Mouse (Mus musculus): ENCODE results near the gene Il1rn. TPM values are rescaled to one million over a fixed set of nuclear protein-coding genes. Genes with fewer than 3 reads are reported as not detected.

Il1rn gene
- polyA plus RNA-seq, 1 experiment from 2014 or later, result 14.2 TPM

GRCm38 (mm10) chr2:24367030-24367894, 30.6 kb downstream of the Il1rn start, which contains the start of gene Psd4:
TSS of gene Psd4 (plus strand) at chr2:24367580.
- 1% methylated on average over 40 of the region's 47 CpGs for WGBS (ENCODE audit: insufficient replicate concordance)
- H3K27ac ChIP-seq (ENCODE audit: low read length), result no peak within 1 kb of the TSS

GRCm38 (mm10) chr2:24367895-24368261, 31.2 kb downstream of the Il1rn start:
- WGBS (ENCODE audit: insufficient replicate concordance), result 35% methylated on average over 4 of the region's 4 CpGs
- Histone ChIP-seq H3K4me2 (ENCODE audit: low read depth, low read length) (peak overlapping the region; percentile 71), H3K4me3 (ENCODE audit: low read depth, low read length) (peak overlapping the region; percentile 49), H3K9ac (ENCODE audit: low read depth, low read length) (peak overlapping the region; percentile 32), H3K9me3 (replicated peaks; ENCODE audit: control insufficient read depth, low read length) (no peaks in the 10 kb centered on the region), H3K36me3 (ENCODE audit: control insufficient read depth, insufficient read depth) (no peaks in the 10 kb centered on the region), H3K27me3 (ENCODE audit: control insufficient read depth, insufficient read depth, low read depth, low read length) (no peaks in the 10 kb centered on the region), H3K4me1 (ENCODE audit: control insufficient read depth, low read depth, low read length) (peaks cover 4% of the 10 kb centered on the region; the same call in 1 of the 2 replicates), H3K27ac (ENCODE audit: low read length) (no peak overlapping the region)
- ATAC-seq (ENCODE audit: low read depth), result no peak; the same call in 1 of the 2 replicates

More at GRCm38 (mm10) chr2:24367030-24367894, 30.6 kb downstream of the Il1rn start, which contains the start of gene Psd4:
- Histone ChIP-seq H3K4me2 (ENCODE audit: low read depth, low read length) (peak within 1 kb of the TSS; percentile 71), H3K9ac (ENCODE audit: low read depth, low read length) (peak within 1 kb of the TSS; percentile 32), H3K9me3 (replicated peaks; ENCODE audit: control insufficient read depth, low read length) (no peaks in the 10 kb centered on the region), H3K4me3 (ENCODE audit: low read depth, low read length) (peak within 1 kb of the TSS; percentile 49), H3K36me3 (ENCODE audit: control insufficient read depth, insufficient read depth) (no peaks in the 10 kb centered on the region), H3K27me3 (ENCODE audit: control insufficient read depth, insufficient read depth, low read depth, low read length) (no peaks in the 10 kb centered on the region), H3K4me1 (ENCODE audit: control insufficient read depth, low read depth, low read length) (peaks cover 4% of the 10 kb centered on the region; the same call in 1 of the 2 replicates)
- ATAC-seq (ENCODE audit: low read depth), result peak; percentile 92

GRCm38 (mm10) chr2:24378747-24379450, 42.2 kb downstream of the Il1rn start:
- H3K9me3 ChIP-seq (replicated peaks; ENCODE audit: control insufficient read depth, low read length), result no peaks in the 10 kb centered on the region
- 50% methylated on average over 5 of the region's 5 CpGs for WGBS (ENCODE audit: insufficient replicate concordance)
- no peaks in the 10 kb centered on the region for H3K36me3 ChIP-seq (ENCODE audit: control insufficient read depth, insufficient read depth)
- H3K27ac ChIP-seq (ENCODE audit: low read length), result no peak overlapping the region
- H3K9ac ChIP-seq (ENCODE audit: low read depth, low read length), result no peak overlapping the region
- H3K4me1 ChIP-seq (ENCODE audit: control insufficient read depth, low read depth, low read length), result peaks cover 8% of the 10 kb centered on the region
- H3K4me2 ChIP-seq (ENCODE audit: low read depth, low read length), result no peak overlapping the region
- H3K4me3 ChIP-seq (ENCODE audit: low read depth, low read length), result no peak overlapping the region
- H3K27me3 ChIP-seq (ENCODE audit: control insufficient read depth, insufficient read depth, low read depth, low read length), result no peaks in the 10 kb centered on the region
- ATAC-seq (ENCODE audit: low read depth), result peak; percentile 79

GRCm38 (mm10) chr2:24382456-24383230, 46.0 kb downstream of the Il1rn start:
- H3K9me3 ChIP-seq (replicated peaks; ENCODE audit: control insufficient read depth, low read length), result no peaks in the 10 kb centered on the region
- H3K4me3 ChIP-seq (ENCODE audit: low read depth, low read length), result no peak overlapping the region
- H3K27me3 ChIP-seq (ENCODE audit: control insufficient read depth, insufficient read depth, low read depth, low read length), result no peaks in the 10 kb centered on the region
- H3K4me2 ChIP-seq (ENCODE audit: low read depth, low read length), result no peak overlapping the region
- H3K27ac ChIP-seq (ENCODE audit: low read length), result peak overlapping the region; percentile 14; the same call in 1 of the 2 replicates
- no peak for ATAC-seq (ENCODE audit: low read depth)
- no peak overlapping the region for H3K9ac ChIP-seq (ENCODE audit: low read depth, low read length)
- H3K36me3 ChIP-seq (ENCODE audit: control insufficient read depth, insufficient read depth), result no peaks in the 10 kb centered on the region
- 40% methylated on average over 9 of the region's 9 CpGs for WGBS (ENCODE audit: insufficient replicate concordance)
- peaks cover 27% of the 10 kb centered on the region for H3K4me1 ChIP-seq (ENCODE audit: control insufficient read depth, low read depth, low read length)

- Histone ChIP-seq H3K27ac (ENCODE audit: low read length) (peak overlapping the region; percentile 44), H3K27me3 (ENCODE audit: control insufficient read depth, insufficient read depth, low read depth, low read length) (no peaks in the 10 kb centered on the region), H3K4me2 (ENCODE audit: low read depth, low read length) (no peak overlapping the region), H3K9ac (ENCODE audit: low read depth, low read length) (no peak overlapping the region), H3K36me3 (ENCODE audit: control insufficient read depth, insufficient read depth) (no peaks in the 10 kb centered on the region), H3K4me3 (ENCODE audit: low read depth, low read length) (no peak overlapping the region), H3K9me3 (replicated peaks; ENCODE audit: control insufficient read depth, low read length) (no peaks in the 10 kb centered on the region), H3K4me1 (ENCODE audit: control insufficient read depth, low read depth, low read length) (peaks cover 23% of the 10 kb centered on the region)
- no peak for ATAC-seq (ENCODE audit: low read depth)
- WGBS (ENCODE audit: insufficient replicate concordance), result 45% methylated on average over 3 of the region's 3 CpGs
Measured at GRCm38 (mm10) chr2:24383636-24384035, 47.0 kb downstream of the Il1rn start.

- Histone ChIP-seq H3K27ac (ENCODE audit: low read length) (peak overlapping the region; percentile 81; the same call in 1 of the 2 replicates), H3K9ac (ENCODE audit: low read depth, low read length) (no peak overlapping the region; the same call in 1 of the 2 replicates), H3K36me3 (ENCODE audit: control insufficient read depth, insufficient read depth) (no peaks in the 10 kb centered on the region), H3K4me3 (ENCODE audit: low read depth, low read length) (no peak overlapping the region), H3K27me3 (ENCODE audit: control insufficient read depth, insufficient read depth, low read depth, low read length) (no peaks in the 10 kb centered on the region), H3K4me1 (ENCODE audit: control insufficient read depth, low read depth, low read length) (peaks cover 20% of the 10 kb centered on the region), H3K9me3 (replicated peaks; ENCODE audit: control insufficient read depth, low read length) (no peaks in the 10 kb centered on the region), H3K4me2 (ENCODE audit: low read depth, low read length) (peak overlapping the region; percentile 66; the same call in 1 of the 2 replicates)
- ATAC-seq (ENCODE audit: low read depth), result no peak
Measured at GRCm38 (mm10) chr2:24384393-24384792, 47.7 kb downstream of the Il1rn start.

GRCm38 (mm10) chr2:24385111-24385961, 48.7 kb downstream of the Il1rn start:
- Histone ChIP-seq H3K9ac (ENCODE audit: low read depth, low read length) (peak overlapping the region; percentile 59), H3K9me3 (replicated peaks; ENCODE audit: control insufficient read depth, low read length) (no peaks in the 10 kb centered on the region), H3K4me3 (ENCODE audit: low read depth, low read length) (peak overlapping the region; percentile 59), H3K4me2 (ENCODE audit: low read depth, low read length) (peak overlapping the region; percentile 66), H3K27ac (ENCODE audit: low read length) (peak overlapping the region; percentile 81), H3K4me1 (ENCODE audit: control insufficient read depth, low read depth, low read length) (peaks cover 20% of the 10 kb centered on the region), H3K27me3 (ENCODE audit: control insufficient read depth, insufficient read depth, low read depth, low read length) (no peaks in the 10 kb centered on the region), H3K36me3 (ENCODE audit: control insufficient read depth, insufficient read depth) (no peaks in the 10 kb centered on the region)
- WGBS (ENCODE audit: insufficient replicate concordance), result 22% methylated on average over 14 of the region's 14 CpGs
- ATAC-seq (ENCODE audit: low read depth), result peak; percentile 91

Data from liver, embryonic 16.5 days (tissue).